Mouse (Mus musculus) bone marrow macrophage, adult 2 months (primary cell): ENCODE data around the gene Traf4.

Experiments used
- CTCF ChIP-seq: IDR thresholded peaks from 2 replicates; pipeline ENCODE4 v1.5.1; 2012; ENCODE audit warnings: low read depth, mild to moderate bottlenecking, low read length, moderate library complexity
- POLR2A ChIP-seq: IDR thresholded peaks from 2 replicates; pipeline ENCODE4 v1.6.1; 2012; ENCODE audit warnings: mild to moderate bottlenecking, low read depth, low read length, borderline replicate concordance

- TF ChIP-seq POLR2A = no peak
- TF ChIP-seq CTCF = no peak
Measured at GRCm38 (mm10) chr11:78179438-78179999, 14.1 kb upstream of the Traf4 start.
